Mouse (Mus musculus): ENCODE measurements around the gene Fcgr4. TPM values are rescaled to one million over a fixed set of nuclear protein-coding genes. Genes with fewer than 3 reads are reported as not detected.
A peak's percentile ranks its signal among the peaks of the same experiment; 100 is the strongest.
"Not testable (repeated sequence)": the region's sequence is repeated elsewhere in the genome, so short reads cannot be mapped to it uniquely, and the experiment has no call there.

Gene Fcgr4
- under 1 TPM in 1 of 2 experiments, not detected in 1; 0.36 TPM for total RNA-seq (2021)
- long read RNA-seq, experiment 1: 0 reads
- long read RNA-seq, experiment 2: 0 reads

- peak within 1 kb of the TSS; percentile 63 for H3K27ac ChIP-seq
- TF ChIP-seq CTCF (IDR thresholded peaks at IDR 0.05): no peak
- H3K4me3 ChIP-seq: no peak within 1 kb of the TSS
- no peak for DNase-seq (ENCODE audit: extremely low spot score in 1 of 2, low spot score in 2 of 2)
- intact Hi-C loops (cut with DNase I): no loop called here
Measured at GRCm38 (mm10) chr1:171018737-171019136, at the start of gene Fcgr4. Gene Fcgr4 (plus strand): TSS chr1:171018920.

DNA sequence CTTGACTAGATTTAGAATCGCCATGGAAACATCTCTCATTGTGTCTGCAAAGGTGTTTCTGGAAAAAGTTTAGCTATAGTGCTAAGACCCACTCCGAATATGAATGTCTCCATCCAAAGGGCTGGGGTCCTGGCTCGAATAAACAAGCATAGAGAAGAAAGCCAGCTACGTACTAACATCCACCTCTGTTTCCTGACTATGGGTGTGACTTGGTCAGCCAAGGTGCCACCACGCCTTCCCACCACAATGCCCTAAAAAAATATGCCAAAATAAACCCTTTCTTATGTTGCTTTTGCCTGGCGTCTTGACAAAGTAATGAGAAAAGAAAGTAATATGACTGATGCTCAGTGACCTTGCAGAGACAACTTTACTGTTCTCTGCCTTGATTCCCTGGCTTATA lies 46.2 kb upstream of the Fcgr4 start:
- Histone ChIP-seq H3K4me3 (no peak overlapping the region), H3K27ac (no peak overlapping the region)
- no peak for TF ChIP-seq CTCF (IDR thresholded peaks at IDR 0.05)
- intact Hi-C loops (cut with DNase I): no loop called here
- DNase-seq (ENCODE audit: extremely low spot score in 1 of 2, low spot score in 2 of 2): no peak

GRCm38 (mm10) chr1:170972936-170973335 lies 45.8 kb upstream of the Fcgr4 start:
- H3K27ac ChIP-seq: no peak overlapping the region
- no peak for TF ChIP-seq CTCF (IDR thresholded peaks at IDR 0.05)
- DNase-seq (ENCODE audit: extremely low spot score in 1 of 2, low spot score in 2 of 2): no peak
- H3K4me3 ChIP-seq: no peak overlapping the region
- intact Hi-C loops (cut with DNase I): no loop called here

DNA sequence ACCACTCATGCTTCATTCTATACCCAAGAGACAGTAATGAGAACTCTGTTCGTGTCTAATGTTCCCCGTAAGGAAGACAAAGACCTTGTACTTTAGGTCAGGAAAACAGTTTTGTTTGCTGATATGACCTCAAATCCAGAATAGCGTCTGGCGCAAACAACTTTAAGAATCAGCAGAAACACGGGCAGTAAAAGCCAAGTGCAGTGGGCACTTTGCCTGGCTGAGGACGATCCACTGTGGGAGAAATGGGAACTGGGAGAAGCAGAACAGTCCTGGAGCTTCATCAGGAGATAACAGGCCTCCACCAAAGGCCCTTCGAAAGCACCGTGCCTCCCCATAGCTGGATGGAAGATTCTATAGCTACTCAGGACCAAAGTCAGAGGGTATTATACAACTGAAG lies 44.5 kb upstream of the Fcgr4 start:
- H3K27ac ChIP-seq: no peak overlapping the region
- no peak for DNase-seq (ENCODE audit: extremely low spot score in 1 of 2, low spot score in 2 of 2)
- intact Hi-C loops (cut with DNase I): no loop called here
- no peak overlapping the region for H3K4me3 ChIP-seq
- TF ChIP-seq CTCF (IDR thresholded peaks at IDR 0.05): no peak

- intact Hi-C loops (cut with DNase I): loop anchor here (5.0 kb wide), 1 partner anchor 67 kb away; no protein-coding TSS in a partner anchor
- no peak for DNase-seq (ENCODE audit: extremely low spot score in 1 of 2, low spot score in 2 of 2)
- Histone ChIP-seq H3K27ac (no peak overlapping the region), H3K4me3 (no peak overlapping the region)
- TF ChIP-seq CTCF (IDR thresholded peaks at IDR 0.05): no peak
Measured at GRCm38 (mm10) chr1:170974736-170975135, 44.0 kb upstream of the Fcgr4 start.

DNA sequence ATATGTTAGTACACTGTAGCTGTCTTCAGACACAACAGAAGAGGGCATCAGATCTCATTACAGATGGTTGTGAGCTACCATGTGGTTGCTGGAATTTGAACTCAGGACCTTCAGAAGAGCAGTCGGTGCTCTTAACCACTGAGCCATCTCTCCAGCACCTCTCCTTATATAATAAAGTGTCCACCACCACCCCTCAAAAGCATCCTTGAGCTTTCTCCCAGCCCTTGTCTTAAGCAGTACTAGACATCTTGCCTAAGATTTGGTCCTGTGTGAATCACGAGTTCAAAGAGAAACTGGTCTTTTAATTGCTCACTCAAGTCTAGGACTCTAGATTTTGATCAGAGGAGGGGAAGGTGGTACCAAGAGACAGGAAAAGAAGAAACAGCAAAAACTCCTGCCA lies 43.4 kb upstream of the Fcgr4 start:
- not testable (repeated sequence) for H3K4me3 ChIP-seq; DNase-seq (ENCODE audit: extremely low spot score in 1 of 2, low spot score in 2 of 2); H3K27ac ChIP-seq
- intact Hi-C loops (cut with DNase I): loop anchor here (5.0 kb wide), 1 partner anchor 68 kb away; no protein-coding TSS in a partner anchor

DNA sequence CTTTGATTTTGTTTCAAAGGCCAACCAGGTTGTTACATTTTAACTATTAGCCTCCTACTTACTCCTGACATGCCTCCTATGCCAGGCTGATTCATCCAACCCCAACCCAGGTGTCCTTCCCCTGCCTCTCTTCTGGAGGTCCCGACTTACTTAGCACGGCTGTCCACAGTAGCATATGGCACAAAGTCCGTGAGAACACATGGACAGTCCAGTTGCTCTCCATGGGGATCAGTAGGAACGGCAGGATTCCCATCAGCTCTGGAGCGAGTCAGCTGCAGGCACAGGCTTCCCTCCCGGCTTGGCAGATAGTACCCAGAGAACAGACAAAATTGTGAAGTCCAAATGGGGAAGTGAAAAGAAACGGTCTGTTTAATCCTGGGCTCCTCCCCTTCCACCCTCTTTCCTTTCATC lies 43.0 kb upstream of the Fcgr4 start:
- TF ChIP-seq CTCF (IDR thresholded peaks at IDR 0.05): no peak
- no peak overlapping the region for H3K27ac ChIP-seq
- no peak overlapping the region for H3K4me3 ChIP-seq
- no peak for DNase-seq (ENCODE audit: extremely low spot score in 1 of 2, low spot score in 2 of 2)
- intact Hi-C loops (cut with DNase I): loop anchor here (5.0 kb wide), 1 partner anchor 68 kb away; no protein-coding TSS in a partner anchor

GRCm38 (mm10) chr1:170976447-170976846 lies 42.3 kb upstream of the Fcgr4 start, which contains the start of gene Fcgr2b:
Gene Fcgr2b (minus strand): TSS chr1:170976547.
- Histone ChIP-seq H3K27ac (no peak within 1 kb of the TSS), H3K4me3 (no peak within 1 kb of the TSS)
- TF ChIP-seq CTCF (IDR thresholded peaks at IDR 0.05): no peak
- intact Hi-C loops (cut with DNase I): loop anchor here (5.0 kb wide), 1 partner anchor 69 kb away; no protein-coding TSS in a partner anchor
- DNase-seq (ENCODE audit: extremely low spot score in 1 of 2, low spot score in 2 of 2): no peak

- intact Hi-C loops (cut with DNase I): loop anchor here (5.0 kb wide), 1 partner anchor 71 kb away; no protein-coding TSS in a partner anchor
- TF ChIP-seq CTCF (IDR thresholded peaks at IDR 0.05): no peak
- DNase-seq (ENCODE audit: extremely low spot score in 1 of 2, low spot score in 2 of 2): no peak
- no peak overlapping the region for H3K27ac ChIP-seq
- H3K4me3 ChIP-seq: no peak overlapping the region
Measured at GRCm38 (mm10) chr1:170978601-170979000, 40.1 kb upstream of the Fcgr4 start.

- intact Hi-C loops (cut with DNase I); H3K27ac ChIP-seq; H3K4me3 ChIP-seq; DNase-seq (ENCODE audit: extremely low spot score in 1 of 2, low spot score in 2 of 2): not testable (repeated sequence)
Measured at GRCm38 (mm10) chr1:170981679-170982078, 37.0 kb upstream of the Fcgr4 start.

- DNase-seq (ENCODE audit: extremely low spot score in 1 of 2, low spot score in 2 of 2): no peak
- TF ChIP-seq CTCF (IDR thresholded peaks at IDR 0.05): no peak
- no peak overlapping the region for H3K27ac ChIP-seq
- H3K4me3 ChIP-seq: no peak overlapping the region
- intact Hi-C loops (cut with DNase I): no loop called here
Measured at GRCm38 (mm10) chr1:170982301-170982700, 36.4 kb upstream of the Fcgr4 start.

DNA sequence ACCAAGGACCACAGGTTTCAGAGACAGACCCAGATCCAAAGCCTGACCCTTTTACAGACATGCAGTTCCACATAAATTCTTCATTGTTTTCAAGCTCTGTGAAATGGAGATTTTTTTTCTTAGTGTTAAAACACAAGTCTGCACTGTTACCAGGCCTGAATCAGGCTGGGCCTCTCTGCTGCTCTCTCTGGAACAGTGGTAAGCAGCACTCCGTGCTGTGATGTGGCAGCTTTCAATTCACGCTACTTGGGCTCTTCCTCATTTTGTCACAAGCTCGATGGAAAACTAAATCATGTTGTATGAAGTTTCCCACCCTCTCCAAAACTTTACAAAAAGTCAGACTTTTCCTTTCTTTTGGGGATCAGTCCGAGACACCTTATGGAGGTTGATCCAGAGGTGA lies 35.7 kb upstream of the Fcgr4 start:
- Histone ChIP-seq H3K4me3 (no peak overlapping the region), H3K27ac (no peak overlapping the region)
- no peak for DNase-seq (ENCODE audit: extremely low spot score in 1 of 2, low spot score in 2 of 2)
- intact Hi-C loops (cut with DNase I): no loop called here
- TF ChIP-seq CTCF (IDR thresholded peaks at IDR 0.05): no peak

DNA sequence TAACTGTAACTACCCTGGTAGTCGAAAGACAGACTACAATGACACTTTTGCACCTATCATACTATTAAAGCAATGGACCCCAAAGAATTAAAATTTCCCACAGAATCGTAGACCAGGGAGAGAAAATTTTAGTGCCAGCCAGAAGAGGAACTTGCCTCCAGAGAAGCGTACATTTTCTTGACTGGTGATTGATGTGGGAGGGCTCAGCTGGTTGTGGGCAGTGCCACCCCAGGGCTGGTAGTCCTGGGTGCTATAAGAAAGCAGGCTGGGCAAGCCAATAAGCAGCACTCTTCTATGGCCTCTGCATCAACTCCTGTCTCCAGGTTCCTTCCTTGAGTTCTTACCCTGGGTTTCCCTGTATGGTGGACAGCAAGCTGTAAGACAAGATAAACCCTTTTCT lies 33.6 kb upstream of the Fcgr4 start:
- DNase-seq (ENCODE audit: extremely low spot score in 1 of 2, low spot score in 2 of 2): no peak
- Histone ChIP-seq H3K27ac (no peak overlapping the region), H3K4me3 (no peak overlapping the region)
- intact Hi-C loops (cut with DNase I): no loop called here
- TF ChIP-seq CTCF (IDR thresholded peaks at IDR 0.05): no peak

Measured in left cerebral cortex, adult 2 months (tissue).